Mouse (Mus musculus) layer of hippocampus, adult 11-12 months (tissue): Measurements from ENCODE around the gene Apoc4.

Source experiments
- DNase-seq: peaks from one replicate; pipeline ENCODE4 v3.0.0; 2022; ENCODE audit warnings: low spot score

Gene Apoc4

DNA sequence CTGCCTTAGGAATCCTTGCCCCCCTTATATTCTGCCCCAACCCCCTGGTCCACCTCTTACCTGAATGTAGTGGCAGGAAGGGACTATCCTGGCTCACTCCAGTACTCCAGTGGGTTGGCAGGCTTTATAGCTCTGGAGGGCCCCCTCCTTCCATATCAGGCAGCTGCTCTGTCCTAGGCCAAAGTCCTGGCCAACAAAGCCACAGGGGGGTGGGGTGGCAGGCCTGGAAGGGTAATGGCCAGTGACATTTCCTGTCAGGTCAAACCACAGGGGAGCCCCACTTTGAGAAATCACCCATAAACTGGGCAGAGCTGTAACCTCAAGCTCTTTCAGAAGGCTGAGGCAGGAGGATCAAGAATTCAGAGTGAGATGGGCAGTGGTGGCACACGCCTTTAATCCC is 4.6 kb downstream of the Apoc4 start:
- no peak for DNase-seq

DNA sequence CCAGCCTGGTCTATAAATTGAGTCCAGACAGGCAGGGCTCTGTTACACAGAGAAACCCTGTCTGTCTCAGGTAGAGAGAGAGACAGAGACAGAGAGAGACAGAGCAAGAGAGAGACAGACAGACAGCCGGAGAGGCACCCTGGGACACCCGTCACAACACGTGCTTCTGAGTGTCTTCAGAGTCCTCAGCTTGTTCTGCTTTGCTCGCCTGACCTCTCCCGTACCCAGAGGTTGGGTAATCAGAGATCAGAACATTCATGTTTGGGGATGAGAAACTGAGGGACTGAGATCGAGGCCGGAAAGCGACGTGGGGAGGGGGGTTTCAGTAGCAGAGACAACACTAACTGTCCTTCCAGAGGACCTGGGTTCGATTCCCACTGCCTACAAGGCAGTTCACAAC is 5.5 kb downstream of the Apoc4 start:
- DNase-seq = no peak

DNA sequence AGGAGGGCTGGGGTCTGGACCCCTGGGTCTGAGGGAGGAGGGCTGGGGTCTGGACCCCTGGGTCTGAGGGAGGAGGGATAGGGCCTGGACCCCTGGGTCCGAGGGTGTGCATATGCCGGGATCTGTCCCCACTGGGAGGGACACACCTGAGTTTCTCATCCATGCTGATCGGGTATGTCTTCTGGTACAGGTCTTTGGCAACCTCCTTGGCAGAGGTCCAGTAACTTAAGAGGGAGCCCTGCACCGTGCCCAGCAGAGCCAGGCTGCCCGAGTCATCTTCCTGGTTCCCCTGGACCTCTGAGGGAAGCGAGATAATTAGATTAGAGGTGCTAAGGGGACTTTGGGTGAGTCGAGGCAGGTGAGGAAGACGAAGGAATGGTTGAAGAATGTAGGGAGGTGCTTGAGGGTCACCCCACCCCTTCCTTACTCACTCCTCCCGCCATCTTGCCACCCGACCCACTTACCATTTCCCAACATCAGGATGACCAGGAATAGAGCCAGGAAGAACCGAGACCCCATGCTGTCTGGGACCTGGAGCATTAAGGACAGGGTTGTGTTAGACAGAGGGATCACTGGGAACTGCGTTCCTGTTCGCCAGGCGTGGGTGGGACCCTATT is 8.1 kb downstream of the Apoc4 start:
- no peak for DNase-seq

DNA sequence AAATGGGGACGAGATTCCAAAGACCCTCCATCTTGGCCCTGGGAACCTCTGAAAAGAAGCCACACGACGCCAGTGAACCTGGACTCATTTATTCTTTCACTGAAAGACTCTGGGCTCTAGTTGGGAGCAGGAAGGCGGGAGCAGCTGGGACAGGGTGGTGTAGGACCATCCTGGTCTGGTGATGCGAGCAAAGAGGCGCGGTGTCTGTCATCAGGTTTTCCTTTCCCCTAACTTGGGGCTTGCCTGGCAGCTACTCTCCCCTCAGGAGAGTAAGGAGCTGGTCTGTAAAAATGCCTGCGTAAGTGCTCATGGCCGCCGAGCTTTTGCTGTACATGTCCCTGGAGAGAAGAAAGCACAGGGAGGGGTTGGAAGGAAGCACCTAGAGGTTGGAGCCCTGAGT is 9.8 kb downstream of the Apoc4 start:
- no peak for DNase-seq

DNA sequence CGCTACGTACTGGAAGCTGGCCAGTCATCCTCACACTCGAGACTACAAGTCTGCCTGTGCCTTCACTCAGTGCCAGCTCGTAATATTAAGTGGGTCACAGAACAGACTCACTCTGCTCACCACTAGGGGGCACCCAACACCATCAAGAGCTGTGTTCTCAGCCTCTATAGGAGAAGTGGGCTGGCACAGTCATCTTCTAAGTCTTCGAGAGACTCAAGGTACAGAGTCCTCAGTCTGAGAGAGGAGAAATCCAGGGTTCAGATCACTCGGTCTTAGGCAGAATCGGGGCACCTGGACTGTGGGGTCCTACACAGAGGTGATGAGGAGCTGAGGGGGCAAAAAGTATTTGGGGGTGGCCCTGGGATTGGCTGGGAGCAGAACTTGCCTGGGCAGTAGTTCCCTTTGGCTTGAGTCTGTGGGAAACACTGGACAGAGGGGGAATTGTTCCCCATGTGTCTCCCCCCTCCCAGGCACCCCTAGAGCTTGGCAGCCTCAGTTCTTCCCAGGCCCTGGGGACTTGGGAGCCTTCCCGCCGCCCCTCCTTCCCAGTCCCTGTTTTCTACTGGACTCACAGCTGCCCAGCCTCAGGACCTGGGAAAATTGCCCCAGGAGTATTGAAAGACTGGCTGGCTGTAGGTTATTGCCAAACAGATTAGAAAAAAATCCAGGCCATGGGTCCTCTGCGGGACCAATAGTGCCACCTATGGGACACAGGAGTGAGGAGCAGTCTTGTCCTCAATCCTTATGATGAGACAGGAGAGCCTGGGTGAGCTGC is 12.1 kb downstream of the Apoc4 start:
- peak; percentile 96 for DNase-seq

DNA sequence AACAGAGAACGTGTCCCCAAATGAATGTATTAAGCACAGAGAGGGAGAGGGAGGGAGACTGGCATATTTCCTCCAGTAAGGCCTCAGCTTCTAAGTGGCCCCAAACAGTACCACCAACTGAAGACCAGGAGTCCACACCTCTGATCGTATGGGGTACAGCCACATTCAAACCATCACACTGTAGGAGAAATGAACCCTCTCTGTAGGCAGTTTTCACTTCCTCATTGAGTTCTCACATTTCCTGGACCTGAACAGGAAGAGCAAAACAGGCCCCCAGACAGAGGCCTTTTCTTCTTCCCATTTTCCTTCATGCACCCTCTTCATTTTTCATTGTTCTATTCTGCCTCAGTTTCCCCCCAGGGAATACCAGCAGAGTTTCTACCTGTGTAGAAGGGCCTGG is 13.8 kb downstream of the Apoc4 start:
- no peak for DNase-seq

DNA sequence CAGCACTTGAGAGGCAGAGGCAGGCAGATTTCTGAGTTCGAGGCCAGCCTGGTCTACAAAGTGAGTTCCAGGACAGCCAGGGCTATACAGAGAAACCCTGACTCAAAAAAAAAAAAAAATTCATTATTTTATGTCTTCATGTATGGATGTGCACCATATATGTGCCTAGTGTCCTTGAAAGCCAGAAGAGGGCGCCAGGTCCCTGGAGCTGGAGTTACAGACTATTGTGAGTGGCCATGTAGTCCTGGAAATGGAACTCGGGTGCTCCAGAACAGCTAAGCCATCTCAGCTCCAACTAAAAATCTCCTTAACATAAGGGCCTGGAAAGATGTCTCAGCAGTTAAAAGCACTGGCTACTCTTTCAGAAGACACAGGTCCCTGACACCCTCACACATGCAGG is 14.5 kb downstream of the Apoc4 start:
- DNase-seq = no peak

DNA sequence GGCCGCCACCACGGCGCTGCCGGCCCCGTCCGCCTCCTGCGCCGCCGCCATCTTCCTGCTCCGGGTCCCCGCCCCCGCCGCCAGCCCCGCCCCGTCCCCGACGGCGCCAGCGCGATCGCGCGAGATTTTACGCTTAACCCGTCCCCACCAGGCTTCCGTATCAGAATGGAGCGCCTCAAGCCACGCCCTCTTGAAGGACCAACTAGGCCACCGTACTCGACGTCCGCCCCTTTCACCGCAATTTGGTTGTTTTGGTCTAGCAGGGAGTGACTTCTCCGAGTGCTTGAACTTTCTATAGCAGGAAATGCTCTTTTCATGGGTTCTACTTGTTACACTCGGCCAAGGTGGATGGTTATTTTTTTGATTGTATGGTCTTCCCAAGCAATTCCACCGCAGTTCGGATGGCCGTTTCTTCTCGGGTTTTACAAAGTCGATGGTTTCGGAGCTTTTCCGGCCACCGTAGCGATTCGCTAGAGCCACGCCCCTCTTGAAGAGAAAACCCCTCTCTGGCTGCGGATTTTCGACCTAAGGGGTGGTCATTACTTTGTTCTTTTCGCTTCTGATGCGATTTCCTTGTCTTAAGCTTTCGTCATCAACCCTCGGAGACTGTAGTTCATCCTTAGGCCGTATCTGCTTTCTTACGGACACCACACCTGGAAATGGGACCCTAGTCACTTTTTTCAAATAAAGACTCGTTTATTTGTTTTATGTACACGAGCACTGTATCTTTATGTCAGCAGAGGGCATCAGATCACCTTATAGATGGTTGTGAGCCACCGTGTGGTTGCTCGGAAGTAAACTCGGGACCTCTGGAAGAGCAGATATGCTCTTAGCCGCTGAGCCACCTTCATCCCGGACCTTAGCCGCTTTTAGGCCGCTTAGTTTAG is 16.1 kb downstream of the Apoc4 start, which contains the start of gene Clptm1:
Clptm1 (minus strand) TSS at position 79 of the 887 bp plus-strand sequence.
- DNase-seq = peak; percentile 97

DNA sequence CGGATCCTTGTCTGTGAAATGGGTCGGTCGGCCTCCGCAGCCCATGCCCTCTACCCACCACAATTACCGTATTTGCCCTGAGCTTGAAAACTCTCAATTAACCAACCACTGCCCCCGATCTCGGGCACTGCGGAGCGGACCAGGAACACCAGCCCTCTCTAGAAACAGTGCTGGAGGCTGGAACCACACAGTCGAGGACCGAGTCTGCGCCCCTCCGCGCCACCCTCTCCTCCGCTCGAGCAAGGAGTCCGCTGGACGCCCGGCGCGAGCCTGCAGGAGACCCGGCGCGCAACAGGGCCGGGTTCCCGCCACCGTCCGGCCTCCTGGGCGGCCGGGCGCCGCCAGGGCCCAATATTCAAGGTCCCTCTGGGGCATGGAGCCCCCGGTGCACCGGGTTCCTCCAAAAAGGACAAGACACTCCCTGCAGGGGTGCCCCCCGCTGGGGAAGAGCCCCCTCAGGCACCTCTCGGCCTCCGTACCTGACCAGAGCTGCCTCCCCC is 16.8 kb downstream of the Apoc4 start:
- DNase-seq = peak; percentile 31

DNA sequence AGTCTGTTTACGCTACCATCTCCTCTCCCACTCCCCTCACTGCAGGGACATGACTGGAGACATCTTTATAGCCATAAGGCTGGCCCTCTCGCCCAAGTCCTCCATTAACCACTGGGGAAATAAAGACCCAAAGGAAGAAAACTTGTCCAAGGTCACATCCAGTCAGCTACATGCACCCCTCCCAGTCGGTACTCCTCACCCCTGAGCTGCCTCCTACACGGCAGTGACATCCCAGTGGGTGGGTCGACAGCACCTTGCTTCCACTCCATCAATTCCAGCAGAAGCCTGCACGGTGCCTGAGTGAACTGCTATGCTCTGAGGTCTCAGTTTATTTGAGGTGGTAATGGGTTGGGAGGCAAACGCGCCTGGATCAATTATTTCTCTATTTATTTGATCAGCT is 17.3 kb downstream of the Apoc4 start:
- DNase-seq = no peak

GRCm38 (mm10) chr7:19652614-19653013 is 28.7 kb downstream of the Apoc4 start:
- DNase-seq = no peak

DNA sequence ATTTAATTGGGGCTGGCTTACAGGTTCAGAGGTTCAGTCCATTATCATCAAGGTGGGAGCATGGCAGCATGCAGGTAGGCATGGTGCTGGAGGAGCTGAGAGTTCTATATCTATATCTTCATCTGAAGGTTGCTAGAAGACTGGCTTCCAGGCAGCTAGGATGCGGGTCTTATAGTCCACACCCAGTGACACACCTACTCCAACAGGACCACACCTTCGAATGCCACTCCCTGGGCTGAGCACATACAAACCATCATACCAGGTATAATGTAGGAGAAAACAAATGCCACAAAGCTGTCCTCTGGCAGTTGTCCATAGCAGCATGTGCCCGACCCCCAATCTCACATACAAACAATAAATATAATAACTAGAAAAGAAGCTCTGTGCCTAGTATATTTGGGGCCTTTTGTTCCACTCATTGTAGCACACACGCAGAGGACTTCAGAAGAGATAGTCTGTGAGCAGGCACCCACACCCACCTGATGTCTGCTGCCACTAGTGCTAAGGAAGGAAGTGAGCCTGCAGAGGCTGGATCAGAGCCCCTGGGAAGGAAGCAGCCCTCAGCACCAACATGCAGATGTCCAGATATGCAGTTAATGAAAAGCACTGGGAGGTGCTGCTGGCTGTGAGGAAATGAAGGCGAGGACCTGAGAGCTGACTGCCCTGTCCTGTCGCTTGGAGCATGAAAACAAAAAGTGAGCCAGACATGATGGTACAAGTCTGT is 30.1 kb downstream of the Apoc4 start:
- DNase-seq = no peak

DNA sequence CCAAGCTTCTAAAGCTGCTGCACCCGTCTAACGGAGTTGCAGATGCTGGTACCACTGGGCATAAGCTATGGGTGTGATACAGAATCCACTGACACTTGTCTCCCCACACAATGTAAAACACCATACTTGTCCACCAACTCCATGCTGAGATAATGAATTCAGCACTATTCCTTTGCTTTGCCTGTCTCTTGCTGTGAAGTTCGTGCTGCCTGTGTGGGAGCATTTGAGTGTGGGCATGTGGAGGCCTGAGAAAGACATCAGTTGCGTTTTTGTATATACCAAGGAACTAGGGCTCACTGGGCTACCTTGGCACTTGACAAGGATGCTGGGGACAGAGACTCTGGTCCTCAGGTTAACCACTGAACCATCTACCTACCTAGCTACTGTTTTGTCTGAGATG is 40.1 kb downstream of the Apoc4 start:
- DNase-seq = no peak

DNA sequence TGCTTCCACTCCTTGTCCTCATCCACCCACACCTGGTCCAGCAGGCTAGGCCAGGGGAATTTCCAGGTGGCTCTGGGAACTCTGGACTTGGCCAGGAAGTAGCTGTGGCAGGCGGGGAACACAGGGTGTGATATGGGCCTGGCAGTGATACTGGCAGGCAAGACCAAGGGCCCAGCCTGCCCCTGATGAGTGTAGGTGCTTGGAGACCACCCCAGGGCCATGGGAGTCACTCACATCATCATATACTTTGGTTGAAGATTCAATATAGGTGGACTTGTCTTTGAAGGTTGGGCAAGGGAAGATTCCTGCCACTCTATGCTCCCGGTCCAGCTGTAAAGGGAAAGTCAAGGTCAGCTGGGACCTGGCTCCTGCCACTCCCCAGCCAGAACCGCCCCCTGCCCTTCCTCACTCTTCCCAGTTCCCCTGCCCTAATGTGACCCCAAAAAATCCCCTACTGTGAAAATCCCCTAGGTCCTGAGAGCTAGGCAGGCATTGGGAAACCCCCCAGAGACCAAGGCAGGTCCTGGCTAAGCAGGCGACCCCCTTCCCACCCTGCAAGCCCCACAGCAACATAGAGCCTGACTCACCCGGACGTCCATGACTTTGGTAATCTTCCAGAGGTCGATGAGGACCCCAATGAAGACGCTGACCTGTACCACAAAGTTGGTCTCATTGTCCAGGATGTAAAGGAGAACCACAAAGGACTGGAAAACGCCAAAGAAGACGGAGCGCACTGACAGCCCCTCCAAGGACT is 46.0 kb downstream of the Apoc4 start:
- DNase-seq = no peak

DNA sequence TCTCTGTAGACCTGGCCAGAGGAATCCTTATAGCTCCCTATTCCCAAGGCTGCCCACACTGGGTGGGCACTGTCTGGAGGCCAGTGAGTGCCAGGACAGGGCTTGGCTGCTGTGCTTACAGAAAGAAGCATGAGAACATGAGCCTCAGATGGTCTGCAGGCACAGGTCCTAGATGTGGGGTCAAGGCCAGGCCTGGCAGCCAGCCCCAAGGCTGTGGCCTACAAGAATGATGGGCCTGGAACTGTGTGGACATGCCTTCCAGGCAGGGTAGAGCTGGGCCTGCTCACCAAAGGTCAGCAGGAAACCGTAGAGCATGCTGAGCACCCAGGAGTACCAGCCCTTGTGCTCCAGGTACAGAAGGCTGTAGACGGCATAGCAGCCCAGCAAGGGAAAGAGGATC is 46.7 kb downstream of the Apoc4 start:
- no peak for DNase-seq

DNA sequence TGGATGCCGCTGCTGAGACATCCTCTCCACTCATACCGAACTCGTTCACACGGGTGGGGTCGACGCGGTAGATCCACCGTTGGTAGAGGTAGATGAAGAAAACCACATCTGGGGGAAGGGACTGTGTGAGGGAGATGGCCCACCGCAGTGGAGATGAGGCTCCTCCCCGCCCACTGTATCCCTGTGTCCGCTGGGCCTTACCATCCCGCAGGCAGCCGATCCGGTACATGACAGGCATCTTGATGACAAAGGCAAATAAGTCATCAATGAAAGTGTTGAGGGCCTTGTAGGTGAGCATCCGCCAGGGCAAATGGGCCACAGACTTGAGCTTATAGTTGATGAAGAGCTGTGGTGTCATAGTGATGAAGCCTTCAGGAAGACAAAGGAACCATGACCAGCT is 47.4 kb downstream of the Apoc4 start:
- DNase-seq = no peak

- DNase-seq = no peak
Measured at GRCm38 (mm10) chr7:19633197-19633596, 48.1 kb downstream of the Apoc4 start.

- DNase-seq = no peak
Measured at GRCm38 (mm10) chr7:19632720-19633119, 48.6 kb downstream of the Apoc4 start.

GRCm38 (mm10) chr7:19632275-19632674 is 49.0 kb downstream of the Apoc4 start:
- DNase-seq = no peak

GRCm38 (mm10) chr7:19629361-19629734 is 51.9 kb downstream of the Apoc4 start, which contains the start of gene Relb:
Relb (minus strand) TSS chr7:19629438.
- DNase-seq = peak; percentile 93
